ENCODE assay signal across 19 mouse cellular contexts in the genomic region with DNA sequence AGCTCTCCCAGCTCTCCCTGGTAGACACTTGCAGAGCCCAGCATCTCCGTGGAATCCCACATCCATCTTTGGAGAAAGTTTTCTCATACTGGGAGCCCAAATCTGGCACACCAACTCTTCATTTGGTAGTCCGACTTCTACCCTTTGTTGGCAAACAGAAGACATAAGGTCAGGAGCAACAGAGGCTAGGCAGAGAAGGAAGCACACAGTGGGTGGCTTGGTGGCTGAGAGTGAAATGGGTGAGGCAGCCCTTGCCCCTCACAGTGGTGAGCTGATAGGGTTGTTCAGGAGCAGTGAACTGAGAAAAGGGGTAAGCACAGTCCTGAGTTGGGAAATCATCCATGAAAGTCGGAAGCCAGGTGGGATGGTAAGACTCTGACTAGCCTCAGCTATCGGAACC.
"Had no signal": no experiment of that assay in that cellular context is flagged by ENCODE, and none has a peak within 500 bp of the region (broad histone marks: within the 10 kb centered on the region; RNA-seq: fewer than 3 reads in every experiment).

No protein-coding gene starts in this region.

- H3K4me2 ChIP-seq: lung, embryonic 15.5 days; midbrain, embryonic 12.5 days; neural tube, embryonic 12.5 days had no signal

- H3K9me3 ChIP-seq: lung, embryonic 15.5 days; midbrain, embryonic 12.5 days; neural tube, embryonic 12.5 days had no signal

- H3K27me3 ChIP-seq: lung, embryonic 15.5 days; megakaryocyte, embryonic 14.5 days; midbrain, embryonic 12.5 days had no signal

- ATAC-seq: liver, postnatal 0 days; lung, postnatal 0 days; midbrain, embryonic 16.5 days had no signal

- DNase-seq: liver, postnatal 0 days; lung, adult 2 months; lung, postnatal 14 days; lung, postnatal 36 days; midbrain, embryonic 14.5 days; right cerebral cortex, adult 18-20 months; right cerebral cortex, postnatal 25 days; right cerebral cortex, postnatal 4 days; spleen, adult 18-20 months; thymus, adult 18-20 months; thymus, postnatal 14 days; thymus, postnatal 36 days had no signal

- H3K27ac ChIP-seq: lung, embryonic 15.5 days; macrophage; midbrain, embryonic 12.5 days; neural tube, embryonic 12.5 days had no signal

- H3K9ac ChIP-seq: liver, postnatal 0 days; lung, embryonic 15.5 days; midbrain, embryonic 12.5 days; neural tube, embryonic 12.5 days had no signal

- H3K4me1 ChIP-seq: megakaryocyte, embryonic 14.5 days; midbrain, embryonic 12.5 days; neural tube, embryonic 12.5 days had no signal

- H3K36me3 ChIP-seq: lung, embryonic 15.5 days; midbrain, embryonic 12.5 days; neural tube, embryonic 12.5 days had no signal

- H3K4me3 ChIP-seq: lung, embryonic 15.5 days; megakaryocyte, embryonic 14.5 days; midbrain, embryonic 12.5 days; neural tube, embryonic 12.5 days had no signal
